Mouse (Mus musculus): ENCODE measurements around the gene Tpgs1.

Gene Tpgs1

GRCm38 (mm10) chr10:79668771-79669575, at the start of gene Tpgs1:
Gene Tpgs1 (plus strand): TSS chr10:79669369.
- in situ Hi-C loops (cut with MboI, MseI) = no loop called here

- in situ Hi-C loops (cut with MboI, MseI) = no loop called here
Measured at GRCm38 (mm10) chr10:79623950-79624349, 45.2 kb upstream of the Tpgs1 start.

GRCm38 (mm10) chr10:79625398-79625797, 43.8 kb upstream of the Tpgs1 start:
- in situ Hi-C loops (cut with MboI, MseI) = no loop called here

- in situ Hi-C loops (cut with MboI, MseI) = no loop called here
Measured at GRCm38 (mm10) chr10:79626156-79626555, 43.0 kb upstream of the Tpgs1 start.

- in situ Hi-C loops (cut with MboI, MseI) = no loop called here
Measured at GRCm38 (mm10) chr10:79628377-79628776, 40.8 kb upstream of the Tpgs1 start.

GRCm38 (mm10) chr10:79631432-79631831, 37.7 kb upstream of the Tpgs1 start:
- in situ Hi-C loops (cut with MboI, MseI) = no loop called here

GRCm38 (mm10) chr10:79633006-79633777, 36.0 kb upstream of the Tpgs1 start:
- in situ Hi-C loops (cut with MboI, MseI) = no loop called here

GRCm38 (mm10) chr10:79636287-79636686, 32.9 kb upstream of the Tpgs1 start:
- in situ Hi-C loops (cut with MboI, MseI) = no loop called here

GRCm38 (mm10) chr10:79637128-79638110, 31.8 kb upstream of the Tpgs1 start, which contains the start of gene Shc2:
Gene Shc2 (minus strand): TSS chr10:79637918.
- in situ Hi-C loops (cut with MboI, MseI) = no loop called here

GRCm38 (mm10) chr10:79638486-79639204, 30.5 kb upstream of the Tpgs1 start:
- in situ Hi-C loops (cut with MboI, MseI) = no loop called here

GRCm38 (mm10) chr10:79645711-79646110, 23.5 kb upstream of the Tpgs1 start, which contains the start of gene Odf3l2:
Gene Odf3l2 (minus strand): TSS chr10:79645738.
- in situ Hi-C loops (cut with MboI, MseI) = no loop called here

GRCm38 (mm10) chr10:79649070-79649751, 20.0 kb upstream of the Tpgs1 start:
- in situ Hi-C loops (cut with MboI, MseI) = no loop called here

GRCm38 (mm10) chr10:79652789-79653188, 16.4 kb upstream of the Tpgs1 start:
- in situ Hi-C loops (cut with MboI, MseI) = loop anchor here in 1 of 2 experiments (10.0 kb wide), 1 partner anchor 58 kb away; no protein-coding TSS in a partner anchor

GRCm38 (mm10) chr10:79654946-79655395, 14.2 kb upstream of the Tpgs1 start:
- in situ Hi-C loops (cut with MboI, MseI) = loop anchor here in 1 of 2 experiments (10.0 kb wide), 1 partner anchor 60 kb away; no protein-coding TSS in a partner anchor

GRCm38 (mm10) chr10:79658829-79659228, 10.3 kb upstream of the Tpgs1 start:
- in situ Hi-C loops (cut with MboI, MseI) = loop anchor here in 1 of 2 experiments (10.0 kb wide), 1 partner anchor 64 kb away; no protein-coding TSS in a partner anchor

- in situ Hi-C loops (cut with MboI, MseI) = no loop called here
Measured at GRCm38 (mm10) chr10:79660298-79660697, 8.9 kb upstream of the Tpgs1 start.

GRCm38 (mm10) chr10:79661861-79662260, 7.3 kb upstream of the Tpgs1 start:
- in situ Hi-C loops (cut with MboI, MseI) = no loop called here

GRCm38 (mm10) chr10:79664131-79664665, 5.0 kb upstream of the Tpgs1 start, which contains the start of gene Madcam1:
Gene Madcam1 (plus strand): TSS chr10:79664559.
- in situ Hi-C loops (cut with MboI, MseI) = no loop called here

GRCm38 (mm10) chr10:79665051-79665450, 4.1 kb upstream of the Tpgs1 start:
- in situ Hi-C loops (cut with MboI, MseI) = no loop called here
